Mouse (Mus musculus): Measurements from ENCODE around the gene Gna12. TPM values are rescaled to one million over a fixed set of nuclear protein-coding genes. Genes with fewer than 3 reads are reported as not detected.

Gene Gna12
- polyA plus RNA-seq (2012; rRNA removed): 112 and 120 TPM in 2 replicates

GRCm38 (mm10) chr5:140830314-140831063 lies at the start of gene Gna12:
Gene Gna12, minus strand, starts transcription at chr5:140830431.
- peaks cover 18% of the 10 kb centered on the region for H3K4me1 ChIP-seq (ENCODE audit: control insufficient read depth, insufficient read depth, low read length)
- H3K4me3 ChIP-seq (replicated peaks; ENCODE audit: extremely low read depth, low read depth, low read length): peak within 1 kb of the TSS; percentile 97
- DNase-seq: peak; percentile 95
- 2% methylated on average over 49 of the region's 49 CpGs for WGBS
- no peak for TF ChIP-seq CTCF (IDR thresholded peaks at IDR 0.05; ENCODE audit: insufficient read depth, low read length)
- TF ChIP-seq POLR2A (IDR thresholded peaks at IDR 0.05; ENCODE audit: borderline replicate concordance, extremely low read depth, low read depth, low read length): no peak

GRCm38 (mm10) chr5:140878644-140879043 lies 48.4 kb upstream of the Gna12 start:
- no peak for TF ChIP-seq CTCF (IDR thresholded peaks at IDR 0.05; ENCODE audit: insufficient read depth, low read length)
- no peak for TF ChIP-seq POLR2A (IDR thresholded peaks at IDR 0.05; ENCODE audit: borderline replicate concordance, extremely low read depth, low read depth, low read length)
- 69% methylated on average over 6 of the region's 6 CpGs for WGBS
- Histone ChIP-seq H3K4me1 (ENCODE audit: control insufficient read depth, insufficient read depth, low read length) (peaks cover under 1% of the 10 kb centered on the region; the same call in 1 of the 2 replicates), H3K4me3 (replicated peaks; ENCODE audit: extremely low read depth, low read depth, low read length) (no peak overlapping the region)
- no peak for DNase-seq

- no peak for TF ChIP-seq CTCF (IDR thresholded peaks at IDR 0.05; ENCODE audit: insufficient read depth, low read length)
- no peak for TF ChIP-seq POLR2A (IDR thresholded peaks at IDR 0.05; ENCODE audit: borderline replicate concordance, extremely low read depth, low read depth, low read length)
- no peak for DNase-seq
- 54% methylated on average over 6 of the region's 6 CpGs for WGBS
- Histone ChIP-seq H3K4me1 (ENCODE audit: control insufficient read depth, insufficient read depth, low read length) (peaks cover 10% of the 10 kb centered on the region), H3K4me3 (replicated peaks; ENCODE audit: extremely low read depth, low read depth, low read length) (no peak overlapping the region)
These were observed 43.6 kb upstream of the Gna12 start for GRCm38 (mm10) chr5:140873736-140874307.

- no peak for DNase-seq
- Histone ChIP-seq H3K4me3 (replicated peaks; ENCODE audit: extremely low read depth, low read depth, low read length) (peak overlapping the region; percentile 40), H3K4me1 (ENCODE audit: control insufficient read depth, insufficient read depth, low read length) (peaks cover 10% of the 10 kb centered on the region)
- TF ChIP-seq CTCF (IDR thresholded peaks at IDR 0.05; ENCODE audit: insufficient read depth, low read length) (no peak), POLR2A (IDR thresholded peaks at IDR 0.05; ENCODE audit: borderline replicate concordance, extremely low read depth, low read depth, low read length) (no peak)
- WGBS: 17% methylated on average over 18 of the region's 18 CpGs
These were observed 42.9 kb upstream of the Gna12 start for GRCm38 (mm10) chr5:140873039-140873551.

- Histone ChIP-seq H3K4me3 (replicated peaks; ENCODE audit: extremely low read depth, low read depth, low read length) (no peak overlapping the region), H3K4me1 (ENCODE audit: control insufficient read depth, insufficient read depth, low read length) (peaks cover 10% of the 10 kb centered on the region)
- no peak for DNase-seq
- TF ChIP-seq CTCF (IDR thresholded peaks at IDR 0.05; ENCODE audit: insufficient read depth, low read length) (no peak), POLR2A (IDR thresholded peaks at IDR 0.05; ENCODE audit: borderline replicate concordance, extremely low read depth, low read depth, low read length) (0 out of 2 replicates have a peak, but pooled peaks have one; percentile 27)
- 37% methylated on average over 11 of the region's 11 CpGs for WGBS
These were observed 42.4 kb upstream of the Gna12 start for GRCm38 (mm10) chr5:140872532-140873038.

GRCm38 (mm10) chr5:140871241-140871640 lies 41.0 kb upstream of the Gna12 start:
- 57% methylated on average over 6 of the region's 6 CpGs for WGBS
- H3K4me1 ChIP-seq (ENCODE audit: control insufficient read depth, insufficient read depth, low read length): peaks cover 10% of the 10 kb centered on the region
- DNase-seq: no peak
- no peak for TF ChIP-seq POLR2A (IDR thresholded peaks at IDR 0.05; ENCODE audit: borderline replicate concordance, extremely low read depth, low read depth, low read length)
- no peak for TF ChIP-seq CTCF (IDR thresholded peaks at IDR 0.05; ENCODE audit: insufficient read depth, low read length)
- no peak overlapping the region for H3K4me3 ChIP-seq (replicated peaks; ENCODE audit: extremely low read depth, low read depth, low read length)

- 58% methylated on average over 2 of the region's 2 CpGs for WGBS
- H3K4me3 ChIP-seq (replicated peaks; ENCODE audit: extremely low read depth, low read depth, low read length): no peak overlapping the region
- TF ChIP-seq POLR2A (IDR thresholded peaks at IDR 0.05; ENCODE audit: borderline replicate concordance, extremely low read depth, low read depth, low read length) (no peak), CTCF (IDR thresholded peaks at IDR 0.05; ENCODE audit: insufficient read depth, low read length) (peak; percentile 75)
- H3K4me1 ChIP-seq (ENCODE audit: control insufficient read depth, insufficient read depth, low read length): peaks cover 10% of the 10 kb centered on the region
- DNase-seq: no peak
These were observed 38.8 kb upstream of the Gna12 start for GRCm38 (mm10) chr5:140869034-140869433.

GRCm38 (mm10) chr5:140859730-140860129 lies 29.5 kb upstream of the Gna12 start:
- 88% methylated on average over 5 of the region's 5 CpGs for WGBS
- Histone ChIP-seq H3K4me3 (replicated peaks; ENCODE audit: extremely low read depth, low read depth, low read length) (no peak overlapping the region), H3K4me1 (ENCODE audit: control insufficient read depth, insufficient read depth, low read length) (no peaks in the 10 kb centered on the region)
- no peak for DNase-seq
- no peak for TF ChIP-seq POLR2A (IDR thresholded peaks at IDR 0.05; ENCODE audit: borderline replicate concordance, extremely low read depth, low read depth, low read length)
- TF ChIP-seq CTCF (IDR thresholded peaks at IDR 0.05; ENCODE audit: insufficient read depth, low read length): no peak

- no peak overlapping the region for H3K4me3 ChIP-seq (replicated peaks; ENCODE audit: extremely low read depth, low read depth, low read length)
- WGBS: 75% methylated on average over 3 of the region's 3 CpGs
- DNase-seq: no peak
These were observed 28.1 kb upstream of the Gna12 start for GRCm38 (mm10) chr5:140858335-140858734.

More at GRCm38 (mm10) chr5:140858335-140858734, 28.1 kb upstream of the Gna12 start:
- no peaks in the 10 kb centered on the region for H3K4me1 ChIP-seq (ENCODE audit: control insufficient read depth, insufficient read depth, low read length)
- TF ChIP-seq POLR2A (IDR thresholded peaks at IDR 0.05; ENCODE audit: borderline replicate concordance, extremely low read depth, low read depth, low read length): no peak
- peak; percentile 29; the same call in 1 of the 2 replicates for TF ChIP-seq CTCF (IDR thresholded peaks at IDR 0.05; ENCODE audit: insufficient read depth, low read length)
